Mouse (Mus musculus) E14TG2a.4 (cell line): ENCODE measurements at regions not wholly inside any gene's neighbourhood (a gene's known extent, or its start where the extent isn't known, plus 50 kb on each side); places are given as distances from the start of the nearest gene placed in this dataset.

Source experiments
- CTCF ChIP-seq: conservative IDR thresholded peaks from 2 replicates; pipeline ENCODE4 v1.5.1; 2014; ENCODE audit warnings: low read length
- NANOG ChIP-seq: IDR thresholded peaks from 2 replicates; pipeline ENCODE4 v1.6.1; 2014; ENCODE audit warnings: borderline replicate concordance, low read length, mixed read lengths

- TF ChIP-seq CTCF (no peak), NANOG (no peak)
Observed at GRCm38 (mm10) chr8:128039341-128040064, 318.9 kb upstream of the Nrp1 start.
